In the genomic region with DNA sequence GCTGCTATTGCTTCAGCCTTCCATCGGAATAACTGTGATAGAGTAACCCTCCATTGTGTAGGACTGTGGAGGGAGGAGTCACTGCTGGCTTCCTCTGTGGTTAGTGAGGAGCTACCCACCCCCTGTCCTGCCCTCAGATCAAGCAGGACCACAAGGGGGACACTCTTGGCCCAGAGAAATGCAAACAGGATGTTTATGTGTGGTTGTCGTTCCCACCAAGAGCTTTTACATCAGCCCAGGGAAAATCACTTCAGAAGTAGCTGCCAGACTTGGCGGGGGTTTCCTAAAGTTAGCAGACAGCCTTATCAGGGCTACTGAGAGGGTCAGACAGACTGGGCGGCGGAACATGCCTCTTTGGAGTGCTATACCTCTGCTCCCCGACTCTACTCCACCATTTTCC, we compare ENCODE assay signal across 12 mouse cellular contexts. TPM values are rescaled to one million over a fixed set of nuclear protein-coding genes. Genes with fewer than 3 reads are reported as not detected.
DNase-seq lines count a peak whose midpoint lies in the region; ATAC-seq and TF ChIP-seq lines count a peak whose summit lies in the region.
"Had no signal": no experiment of that assay in that cellular context is flagged by ENCODE, and none has a peak within 500 bp of the region (broad histone marks: within the 10 kb centered on the region; RNA-seq: fewer than 3 reads in every experiment).

No protein-coding gene starts in this region.

- no peaks in the 10 kb centered on the region for H3K4me1 ChIP-seq in liver, adult 2 months (ENCODE audit: control insufficient read depth, insufficient read depth, low read length)
- H3K4me1 ChIP-seq in liver, embryonic 11.5 days (replicated peaks; ENCODE audit: control insufficient read depth, insufficient read depth, low read length), result peaks cover 23% of the 10 kb centered on the region
- H3K4me1 ChIP-seq in small intestine, adult 2 months (ENCODE audit: control insufficient read depth, insufficient read depth, insufficient read length, low read length), result peaks cover 13% of the 10 kb centered on the region

- TF ChIP-seq CTCF in liver, adult 2 months (IDR thresholded peaks at IDR 0.05; ENCODE audit: low read depth, low read length), result no peak
- no peak for TF ChIP-seq CTCF in small intestine, adult 2 months (IDR thresholded peaks at IDR 0.05; ENCODE audit: extremely low read depth, insufficient read length, insufficient replicate concordance, low read depth, low read length)

- no peaks in the 10 kb centered on the region for H3K36me3 ChIP-seq in liver, adult 2 months (ENCODE audit: control insufficient read depth, insufficient read depth, low read length)
- H3K36me3 ChIP-seq in liver, embryonic 11.5 days (ENCODE audit: control insufficient read depth, insufficient read depth, low read length), result no peaks in the 10 kb centered on the region
- H3K36me3 ChIP-seq in small intestine, adult 2 months (ENCODE audit: control insufficient read depth, insufficient read depth, low read length), result no peaks in the 10 kb centered on the region

- H3K27ac ChIP-seq in liver, adult 2 months (replicated peaks; ENCODE audit: insufficient read depth, low read depth, low read length), result no peak overlapping the region
- H3K27ac ChIP-seq in liver, embryonic 11.5 days (ENCODE audit: low read depth, low read length), result no peak overlapping the region
- H3K27ac ChIP-seq in small intestine, adult 2 months (ENCODE audit: insufficient read depth, low read depth, low read length), result peak overlapping the region; percentile 37; the same call in 1 of the 2 replicates

- H3K9me3 ChIP-seq in liver, embryonic 11.5 days (ENCODE audit: control insufficient read depth, low read length), result no peaks in the 10 kb centered on the region

- no peak overlapping the region for H3K4me3 ChIP-seq in liver, adult 2 months (ENCODE audit: insufficient read depth, low read depth, low read length)
- H3K4me3 ChIP-seq in liver, embryonic 11.5 days (ENCODE audit: low read depth, low read length), result no peak overlapping the region
- no peak overlapping the region for H3K4me3 ChIP-seq in small intestine, adult 2 months (ENCODE audit: low read depth, low read length)

- H3K9ac ChIP-seq in liver, adult 2 months (ENCODE audit: low read depth, low read length), result no peak overlapping the region
- H3K9ac ChIP-seq in liver, embryonic 11.5 days (ENCODE audit: low read depth, low read length), result no peak overlapping the region
- H3K9ac ChIP-seq: forebrain, postnatal 0 days had no signal

- no peak for ATAC-seq in liver, embryonic 11.5 days (replicated peaks; ENCODE audit: low FRiP score)
- ATAC-seq: forebrain, postnatal 0 days had no signal

- peak; percentile 17 for DNase-seq in liver, adult 2 months (ENCODE audit: extremely low read depth, low read depth, low spot score)
- no peak for DNase-seq in liver, embryonic 11.5 days (ENCODE audit: low spot score)
- peak; percentile 47 for DNase-seq in heart, adult 8-10 months (ENCODE audit: low spot score)
- DNase-seq in kidney, postnatal 25 days, result peak; percentile 25 to 59
- no peak for DNase-seq in urinary bladder, postnatal 14 days (ENCODE audit: low spot score)
- no peak for DNase-seq in layer of hippocampus, adult 11-12 months (ENCODE audit: low spot score)
- DNase-seq in layer of hippocampus, postnatal 25 days (ENCODE audit: extremely low spot score in 1 of 2, low spot score in 1 of 2), result no peak
- DNase-seq: cerebellum, adult 8-10 months; forebrain, postnatal 0 days; thymus, postnatal 4 days had no signal

- no peaks in the 10 kb centered on the region for H3K27me3 ChIP-seq in liver, adult 2 months (ENCODE audit: control insufficient read depth, insufficient read depth, low read length)
- H3K27me3 ChIP-seq in liver, embryonic 11.5 days (replicated peaks; ENCODE audit: control insufficient read depth, insufficient read depth, low read length), result peaks cover 69% of the 10 kb centered on the region
- 0 out of 2 replicates have a peak, but pooled peaks cover 3% of the 10 kb centered on the region for H3K27me3 ChIP-seq in small intestine, adult 2 months (ENCODE audit: control insufficient read depth, insufficient read depth, low read length)

- 42% methylated on average over 6 of the region's 6 CpGs for WGBS in liver, adult 2 months
- WGBS in liver, embryonic 11.5 days, result 6% methylated on average over 6 of the region's 6 CpGs
- 33% methylated on average over 6 of the region's 6 CpGs for WGBS in small intestine, adult 2 months

- no peak overlapping the region for H3K4me2 ChIP-seq in liver, embryonic 11.5 days

- H3K79me2 ChIP-seq in liver, adult 2 months (ENCODE audit: control insufficient read depth, insufficient read depth, low read length), result no peaks in the 10 kb centered on the region

- TF ChIP-seq POLR2A in liver, adult 2 months (IDR thresholded peaks at IDR 0.05; ENCODE audit: extremely low read depth, insufficient read depth, low read length), result no peak
- TF ChIP-seq POLR2A in small intestine, adult 2 months (IDR thresholded peaks at IDR 0.05; ENCODE audit: low read depth, low read length), result no peak

RNA-seq across cellular contexts. Expression of a gene that starts 8.9 kb away (rescaled TPM):
- total RNA-seq in liver, adult 2 months (2014; rRNA removed), result 0.07 TPM in 1 of 2 replicates, not detected in the other
- polyA plus RNA-seq in liver, adult 2 months (2012; rRNA removed), result 0.05 TPM in 1 of 2 replicates, not detected in the other
- 2.8 and 3.6 TPM in 2 replicates for polyA plus RNA-seq in liver, embryonic 11.5 days (2014; fragmentation: Nextera tagmentation; extraction: Ambion mirVana)
- total RNA-seq in heart, adult 8-10 months (2022), result 1 to 10 TPM; 3.7 to 6.6 (median 6.3) TPM
- polyA plus RNA-seq in small intestine, adult 2 months (2012; rRNA removed), result 0.42 and 0.65 TPM in 2 replicates
- 1 to 10 TPM in 1 of 2 experiments, under 1 TPM in 1; 0.85 to 1.0 TPM for total RNA-seq in layer of hippocampus, postnatal 25 days (2021)
- total RNA-seq: neutrophil, adult 5-6 weeks had no signal

Comparison
In these comparisons a context has a peak if more than half of its experiments do, and no peak if none do; other contexts are left out.
1. DNase-seq: peak in liver, adult 2 months (single experiment), heart, adult 8-10 months (single experiment) and kidney, postnatal 25 days (2 of 2); none in liver, embryonic 11.5 days (single experiment), urinary bladder, postnatal 14 days (single experiment), layer of hippocampus, adult 11-12 months (single experiment) and layer of hippocampus, postnatal 25 days (0 of 2).